Mouse (Mus musculus) ES-E14 (cell line): ENCODE data around the gene Trim39.

Experiments
- CHD2 ChIP-seq: IDR thresholded peaks from 2 replicates; pipeline ENCODE4 v1.6.1; 2014; ENCODE audit warnings: mild to moderate bottlenecking, low read depth, low read length, inconsistent platforms
- HCFC1 ChIP-seq: IDR thresholded peaks from 2 replicates; pipeline ENCODE4 v1.6.1; 2012; ENCODE audit warnings: low read length, inconsistent platforms, borderline replicate concordance; ENCODE audit not compliant: insufficient read depth
- MAFK ChIP-seq: IDR thresholded peaks from 2 replicates; pipeline ENCODE4 v1.6.1; 2014; ENCODE audit warnings: mild to moderate bottlenecking, low read depth, low read length, inconsistent platforms; ENCODE audit not compliant: insufficient read depth
- ZC3H11A ChIP-seq: IDR thresholded peaks from 2 replicates; pipeline ENCODE4 v1.6.1; 2012; ENCODE audit warnings: low read depth, mild to moderate bottlenecking, inconsistent platforms, low read length, borderline replicate concordance
- ZNF384 ChIP-seq: IDR thresholded peaks from 2 replicates; pipeline ENCODE4 v1.6.1; 2012; ENCODE audit warnings: low read depth, low read length, inconsistent platforms

GRCm38 (mm10) chr17:36261511-36262166 lies 10.4 kb downstream of the Trim39 start:
- TF ChIP-seq MAFK (no peak), ZNF384 (no peak), HCFC1 (no peak), CHD2 (no peak), ZC3H11A (no peak)
